Mouse (Mus musculus) heart, postnatal 0 days (tissue): ENCODE results near the gene Vwa3b. TPM values are rescaled to one million over a fixed set of nuclear protein-coding genes. Genes with fewer than 3 reads are reported as not detected.

Source experiments
- ATAC-seq: fragments of 200-750 bp; cut with Nextera tagmentation; 2 replicates; pipeline ENCODE4 v1.8.0; 2017; ENCODE audit warnings: low read depth, moderate number of reproducible peaks, moderate library complexity; ENCODE audit not compliant: insufficient read depth
- DNase-seq: peaks from one replicate; pipeline ENCODE4 v3.0.0-alpha.2; 2016; ENCODE audit warnings: low spot score
- H3K27ac ChIP-seq: fragments of 300-500 bp; sonication (generic); 2 replicates; pipeline ENCODE4 v1.5.1; 2014; ENCODE audit warnings: low read depth, mild to moderate bottlenecking
- H3K27me3 ChIP-seq: fragments of 300-500 bp; sonication (generic); 2 replicates; pipeline ENCODE4 v1.6.1; 2014; ENCODE audit warnings: low read length, mixed read lengths; ENCODE audit not compliant: control insufficient read depth, insufficient read depth
- H3K36me3 ChIP-seq: fragments of 300-500 bp; sonication (generic); replicated peaks from 2 replicates; pipeline ENCODE4 v1.6.1; 2014; ENCODE audit warnings: low read length, mixed read lengths; ENCODE audit not compliant: control insufficient read depth, insufficient read depth
- H3K4me1 ChIP-seq: fragments of 300-500 bp; sonication (generic); 2 replicates; pipeline ENCODE4 v1.6.1; 2014; ENCODE audit warnings: antibody characterized with exemption; ENCODE audit not compliant: control insufficient read depth, insufficient read depth
- H3K4me2 ChIP-seq: fragments of 300-500 bp; sonication (generic); 2 replicates; pipeline ENCODE4 v1.6.1; 2014; ENCODE audit warnings: low read depth, mild to moderate bottlenecking, low read length, moderate library complexity
- H3K4me3 ChIP-seq: fragments of 300-500 bp; sonication (generic); 2 replicates; pipeline ENCODE4 v1.5.1; 2014; ENCODE audit warnings: low read depth, low read length
- H3K9ac ChIP-seq: fragments of 300-500 bp; sonication (generic); replicated peaks from 2 replicates; pipeline ENCODE4 v1.6.1; 2014; ENCODE audit warnings: low read depth, low read length, mixed read lengths
- H3K9me3 ChIP-seq: fragments of 300-500 bp; sonication (generic); replicated peaks from 2 replicates; pipeline ENCODE4 v1.6.1; 2016; ENCODE audit warnings: low read length; ENCODE audit not compliant: control insufficient read depth
- CTCF ChIP-seq: IDR thresholded peaks from 2 replicates; pipeline ENCODE4 v1.5.1; 2016; ENCODE audit warnings: antibody characterized with exemption, control low read depth, low read depth
- EP300 ChIP-seq: IDR thresholded peaks from 2 replicates; pipeline ENCODE4 v1.6.1; 2016; ENCODE audit warnings: antibody characterized with exemption, low read depth
- WGBS: fragments of 180-500 bp; shearing (Covaris S2); extraction: QIAGEN DNeasy Blood & Tissue Kit; methylation state at CpG from one replicate; pipeline ENCODE4 v1.1.7; 2014; 5-methylcytosine and 5-hydroxymethylcytosine counted together
- polyA plus RNA-seq: library from polyadenylated mRNA; unstranded; fragments of >200 nt; fragmentation: Nextera tagmentation; extraction: Ambion mirVana; gene quantifications from 2 replicates; pipeline ENCODE4 v1.2.1, GENCODE M21; 2015
- total RNA-seq: library from RNA; depleted of rRNA; stranded (reverse); fragments of >200 nt; gene quantifications from 2 replicates; pipeline ENCODE4 v1.2.3, GENCODE M21; 2014; ENCODE audit warnings: low replicate concordance

The Vwa3b gene
- total and polyA plus RNA-seq, 2 experiments from 2014 or later: 0.26 TPM; not detected in 1

DNA sequence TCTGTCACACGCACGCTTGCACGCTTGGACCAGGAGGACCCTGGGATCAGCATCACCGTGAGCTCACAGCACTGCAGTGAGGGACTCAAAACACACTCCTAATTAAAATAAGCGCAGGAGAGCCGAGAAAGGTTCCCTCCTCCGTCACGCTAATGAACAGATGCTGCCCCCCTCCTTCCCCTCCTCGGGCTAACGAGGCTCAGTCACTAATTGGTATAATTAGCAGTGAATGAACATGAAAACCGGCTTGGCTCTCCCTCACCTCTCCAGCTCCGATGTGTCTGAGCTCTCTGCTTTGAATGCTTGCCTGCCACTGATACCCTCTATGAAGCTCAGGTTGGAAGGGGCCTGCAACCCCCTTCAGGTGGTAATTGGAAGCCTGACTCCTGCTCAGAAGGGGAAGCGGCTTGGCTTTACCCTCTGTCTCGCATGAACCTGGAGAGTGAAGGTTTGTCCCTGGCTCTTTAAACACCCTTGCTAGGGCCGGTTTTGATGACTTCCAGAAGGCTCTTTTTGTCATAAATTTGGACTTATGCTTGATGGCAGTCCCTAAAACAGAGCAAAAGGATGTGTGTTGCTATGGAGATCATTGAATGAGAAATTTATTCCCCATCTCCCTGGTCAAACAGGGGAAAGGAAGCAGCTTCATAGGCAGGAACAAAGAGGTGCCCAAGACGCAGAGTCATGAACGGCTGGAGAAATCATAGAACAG, 71.1 kb downstream of the Vwa3b start:
- 71% methylated on average over 17 of the region's 17 CpGs for WGBS

DNA sequence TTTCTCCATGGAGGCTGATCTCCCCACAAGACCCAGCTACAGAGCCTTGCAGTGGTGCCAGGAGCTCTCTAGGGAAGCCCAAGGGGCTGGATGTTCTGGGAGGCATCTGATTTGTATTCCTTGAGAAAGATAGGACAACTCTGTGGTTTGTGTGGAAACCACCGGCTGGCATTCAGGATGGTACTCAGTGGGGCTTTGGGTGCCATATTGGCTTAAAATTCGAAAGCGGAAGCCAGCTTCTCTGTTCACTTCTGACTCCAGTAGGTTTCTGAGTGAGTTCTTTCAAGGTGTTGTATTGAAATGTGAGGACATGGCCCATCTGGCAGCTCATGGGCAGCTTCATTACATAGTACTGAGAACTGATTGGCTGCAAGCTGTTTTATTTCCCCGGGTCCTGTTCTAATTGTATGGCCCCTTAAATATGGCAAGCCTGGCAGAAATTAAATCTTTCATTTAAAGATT, 71.7 kb downstream of the Vwa3b start:
- WGBS: 90% methylated on average over 4 of the region's 4 CpGs
- Histone ChIP-seq H3K36me3 (no peaks in the 10 kb centered on the region), H3K9ac (no peak overlapping the region), H3K9me3 (no peaks in the 10 kb centered on the region), H3K27me3 (no peaks in the 10 kb centered on the region), H3K4me3 (no peak overlapping the region), H3K27ac (no peak overlapping the region), H3K4me2 (no peak overlapping the region), H3K4me1 (no peaks in the 10 kb centered on the region)
- DNase-seq (no peak), ATAC-seq (no peak)
- TF ChIP-seq CTCF: no peak
- TF ChIP-seq EP300: no peak

More for the DNA sequence above, 71.1 kb downstream of the Vwa3b start:
- no peak for TF ChIP-seq CTCF
- H3K4me1 ChIP-seq: no peaks in the 10 kb centered on the region
- H3K4me3 ChIP-seq: no peak overlapping the region
- no peak overlapping the region for H3K27ac ChIP-seq
- no peaks in the 10 kb centered on the region for H3K27me3 ChIP-seq
- H3K36me3 ChIP-seq: no peaks in the 10 kb centered on the region
- no peak overlapping the region for H3K9ac ChIP-seq
- no peak for ATAC-seq
- no peaks in the 10 kb centered on the region for H3K9me3 ChIP-seq
- no peak for DNase-seq
- no peak overlapping the region for H3K4me2 ChIP-seq

DNA sequence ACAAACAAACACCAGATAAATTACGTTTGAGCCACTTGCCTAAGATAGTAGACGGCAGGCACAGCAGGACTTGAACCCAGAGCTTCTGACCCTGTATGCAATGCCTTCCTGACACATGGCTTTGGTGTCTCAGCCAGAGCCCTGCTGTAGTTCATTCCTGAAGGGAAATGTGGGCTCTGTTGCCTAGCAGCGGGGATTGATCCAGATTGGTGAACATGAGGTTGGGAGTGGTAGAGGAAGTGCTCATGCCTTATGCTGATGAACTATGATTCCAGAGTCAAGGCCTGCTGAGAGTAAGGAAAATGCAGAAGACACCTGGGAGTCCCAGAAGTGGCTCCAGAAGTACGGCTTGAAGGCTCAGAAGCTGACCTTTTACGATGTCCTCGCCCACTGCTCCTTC, 74.0 kb downstream of the Vwa3b start:
- no peak for DNase-seq
- WGBS: 80% methylated on average over 6 of the region's 6 CpGs
- Histone ChIP-seq H3K36me3 (no peaks in the 10 kb centered on the region), H3K9ac (no peak overlapping the region), H3K4me2 (no peak overlapping the region), H3K27ac (no peak overlapping the region), H3K27me3 (no peaks in the 10 kb centered on the region), H3K4me1 (no peaks in the 10 kb centered on the region), H3K4me3 (no peak overlapping the region), H3K9me3 (no peaks in the 10 kb centered on the region)
- ATAC-seq: no peak
- TF ChIP-seq CTCF (no peak), EP300 (no peak)

DNA sequence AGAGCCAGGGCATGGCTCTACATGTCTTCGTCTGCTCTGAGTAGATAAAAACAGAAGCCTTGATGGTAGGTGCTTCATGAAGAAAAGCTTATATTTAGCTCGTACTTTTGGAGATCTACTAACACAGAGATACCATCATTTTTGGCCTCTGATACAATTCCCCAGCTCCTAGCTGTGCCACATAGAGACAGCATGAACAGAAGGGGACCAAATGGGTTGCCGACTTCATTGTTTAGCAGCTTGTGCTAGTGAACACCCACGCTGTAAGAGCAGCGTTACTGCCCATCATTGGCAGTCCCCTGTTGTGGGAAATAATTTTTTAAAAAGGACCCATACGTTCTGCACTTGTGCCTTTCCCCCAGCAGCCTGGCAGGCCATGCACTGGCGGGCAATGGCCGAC, 74.6 kb downstream of the Vwa3b start:
- Histone ChIP-seq H3K4me1 (no peaks in the 10 kb centered on the region), H3K9me3 (no peaks in the 10 kb centered on the region), H3K4me3 (no peak overlapping the region), H3K27ac (no peak overlapping the region), H3K27me3 (no peaks in the 10 kb centered on the region), H3K9ac (no peak overlapping the region), H3K4me2 (no peak overlapping the region), H3K36me3 (no peaks in the 10 kb centered on the region)
- 80% methylated on average over 8 of the region's 8 CpGs for WGBS
- ATAC-seq: no peak
- TF ChIP-seq CTCF: no peak
- TF ChIP-seq EP300: no peak
- DNase-seq: no peak

- no peak overlapping the region for H3K4me3 ChIP-seq
- H3K36me3 ChIP-seq: no peaks in the 10 kb centered on the region
- H3K4me1 ChIP-seq: no peaks in the 10 kb centered on the region
- H3K9ac ChIP-seq: no peak overlapping the region
- DNase-seq: no peak
- H3K4me2 ChIP-seq: no peak overlapping the region
- no peaks in the 10 kb centered on the region for H3K9me3 ChIP-seq
- no peaks in the 10 kb centered on the region for H3K27me3 ChIP-seq
- ATAC-seq: no peak
- TF ChIP-seq CTCF (no peak), EP300 (no peak)
- no peak overlapping the region for H3K27ac ChIP-seq
- WGBS: 55% methylated on average over 2 of the region's 2 CpGs
Observed at GRCm38 (mm10) chr1:37101717-37102116, 75.3 kb downstream of the Vwa3b start.

DNA sequence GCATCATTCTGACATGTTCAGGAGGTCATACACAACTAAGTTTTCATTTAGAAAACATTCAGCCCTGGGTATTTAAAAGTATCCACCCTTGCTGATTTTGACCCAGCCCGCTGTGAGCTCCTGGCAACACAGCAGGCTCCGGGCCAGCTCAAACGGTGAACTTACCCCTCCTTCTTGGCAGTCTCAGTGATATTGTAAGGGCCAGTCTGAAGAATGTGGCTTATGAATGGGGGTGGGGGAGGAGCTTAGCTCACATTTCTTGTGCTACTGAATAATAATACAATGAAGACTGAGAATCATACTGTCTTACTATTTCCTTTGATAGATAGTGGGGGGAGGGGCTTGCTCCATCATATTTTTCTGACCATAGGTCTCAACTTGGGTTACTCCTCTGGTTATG, 78.8 kb downstream of the Vwa3b start:
- TF ChIP-seq CTCF: no peak
- TF ChIP-seq EP300: no peak
- no peaks in the 10 kb centered on the region for H3K9me3 ChIP-seq
- WGBS: 48% methylated on average over 3 of the region's 3 CpGs
- H3K27me3 ChIP-seq: no peaks in the 10 kb centered on the region
- DNase-seq (no peak), ATAC-seq (no peak)
- H3K4me3 ChIP-seq: no peak overlapping the region
- no peak overlapping the region for H3K9ac ChIP-seq
- no peaks in the 10 kb centered on the region for H3K4me1 ChIP-seq
- H3K36me3 ChIP-seq: no peaks in the 10 kb centered on the region
- no peak overlapping the region for H3K4me2 ChIP-seq
- no peak overlapping the region for H3K27ac ChIP-seq
